Mouse (Mus musculus) urinary bladder, adult 18-20 months (tissue): Measurements from ENCODE around the gene Socs7.

Experiments used
- DNase-seq, 2 experiments: peaks; one replicate each; pipeline ENCODE4 v3.0.0; 2022; ENCODE audit warnings: low spot score in 2 of 2, mixed read lengths in 2 of 2

Socs7 gene

DNA sequence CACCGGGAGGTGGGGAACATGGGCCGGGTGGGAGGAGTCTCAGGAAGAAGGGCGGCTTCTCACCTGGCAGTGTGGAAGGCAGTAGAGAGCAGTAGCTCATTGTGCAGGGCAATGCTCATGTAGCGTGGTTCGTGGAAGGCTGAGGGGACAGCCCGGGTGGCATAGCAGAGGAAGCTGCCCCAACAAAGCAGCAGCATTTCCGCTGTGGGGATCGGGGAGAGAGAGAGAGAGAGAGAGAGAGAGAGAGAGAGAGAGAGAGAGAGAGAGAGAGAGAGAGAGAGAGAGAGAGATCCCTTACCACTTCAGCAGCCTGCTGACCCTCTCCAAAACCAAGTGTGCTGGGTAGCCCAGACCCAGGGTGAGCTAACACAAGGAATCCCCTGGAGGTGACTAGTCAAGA lies 19.2 kb upstream of the Socs7 start:
- DNase-seq: no peak

DNA sequence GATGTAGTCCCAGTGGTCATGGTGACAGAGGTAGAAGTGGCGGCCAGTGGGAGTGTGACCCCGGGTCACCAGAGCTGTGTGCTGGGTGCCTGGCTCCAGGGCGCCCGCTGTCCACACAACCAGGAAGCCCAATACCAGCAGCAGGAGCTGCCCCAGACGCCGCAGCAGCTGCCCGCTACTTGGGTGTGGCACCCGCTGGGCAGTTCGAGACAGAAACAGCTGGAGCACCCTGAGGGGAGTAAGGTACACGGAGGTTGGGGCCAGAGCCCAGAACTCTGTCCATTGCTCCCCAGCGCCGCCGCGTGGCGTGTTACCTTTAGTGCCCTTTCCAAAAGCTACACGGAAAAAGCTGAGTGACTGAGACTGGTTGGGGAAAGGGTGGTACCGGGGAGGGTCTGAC lies 18.7 kb upstream of the Socs7 start:
- peak in 1 of 2 experiments; percentile 29 for DNase-seq

DNA sequence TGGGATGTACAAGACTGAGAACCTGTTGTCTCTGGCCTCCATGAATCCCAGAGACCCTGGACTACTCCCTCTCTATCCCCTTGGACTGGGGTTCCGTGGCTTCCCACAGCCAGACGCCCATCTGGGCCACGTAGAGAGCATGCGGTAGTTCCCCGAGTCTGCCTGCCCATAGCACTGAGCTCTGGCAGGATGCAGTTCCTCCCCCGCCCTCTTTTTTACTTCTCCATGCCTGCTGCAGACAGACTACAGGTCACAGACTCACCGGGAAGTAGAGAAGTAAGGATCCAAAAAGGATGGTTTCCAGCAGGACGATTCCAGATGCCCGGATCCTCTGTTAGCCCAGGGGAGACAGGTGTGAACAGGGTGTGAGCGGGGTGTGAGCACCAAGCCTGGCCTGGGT lies 16.9 kb upstream of the Socs7 start:
- no peak for DNase-seq

DNA sequence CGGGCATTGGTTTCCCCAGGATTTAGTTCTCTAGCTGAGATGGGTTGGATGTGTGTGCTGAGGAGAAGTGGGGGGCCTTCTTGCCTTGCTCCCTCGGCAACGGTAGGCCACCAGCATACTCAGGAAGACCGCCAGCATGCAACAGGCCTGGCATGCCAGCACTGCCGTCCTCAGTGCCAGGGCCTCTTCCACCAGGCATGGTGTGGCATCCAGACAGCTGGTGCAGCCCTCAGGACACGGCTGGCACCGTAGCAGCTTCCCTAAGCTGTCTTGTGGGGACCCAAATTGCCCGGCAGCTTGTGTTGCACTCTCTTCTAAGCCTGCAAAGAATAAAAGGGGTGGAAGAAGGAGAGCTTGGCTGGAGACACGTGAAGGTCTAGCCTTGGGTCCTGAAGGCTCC lies 16.0 kb upstream of the Socs7 start:
- DNase-seq: no peak

DNA sequence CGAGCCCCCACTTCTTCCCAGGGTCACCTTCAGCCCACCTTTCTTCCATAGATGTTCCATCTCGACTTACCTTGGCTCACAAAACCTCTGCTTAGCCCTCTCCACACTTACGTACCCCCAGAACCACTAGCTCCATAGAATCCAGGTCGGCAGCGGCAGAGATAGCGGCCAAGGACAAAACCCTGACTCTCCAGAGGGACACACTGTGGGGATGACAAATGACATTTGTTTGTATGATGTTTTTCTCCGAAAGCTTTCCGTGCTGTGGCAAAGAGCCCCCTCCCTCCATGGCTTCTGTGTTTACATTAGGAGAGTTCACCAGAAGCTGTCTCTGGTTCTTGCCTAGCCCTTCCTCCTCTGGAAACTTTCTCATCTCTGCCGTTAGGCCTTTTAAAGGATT lies 15.1 kb upstream of the Socs7 start:
- DNase-seq: no peak

DNA sequence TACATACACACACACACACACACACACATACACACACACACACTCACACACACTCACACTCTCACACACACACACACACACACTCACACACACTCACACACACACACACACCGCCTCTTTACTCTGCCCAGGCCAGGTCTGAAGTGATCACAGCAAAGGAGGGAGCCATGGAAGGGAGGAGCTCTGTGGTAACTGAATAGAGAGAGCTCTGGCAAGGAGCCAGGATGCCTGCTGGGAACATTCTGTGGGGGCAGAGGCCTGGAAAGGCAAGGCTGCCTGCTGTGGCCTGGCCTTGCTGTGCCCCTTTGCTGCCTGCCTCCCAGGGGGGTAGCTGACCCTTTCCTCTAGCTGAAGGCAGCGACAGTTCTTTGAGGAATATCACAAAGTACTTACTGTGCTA lies 12.3 kb upstream of the Socs7 start:
- DNase-seq: peak in 1 of 2 experiments; percentile 22

DNA sequence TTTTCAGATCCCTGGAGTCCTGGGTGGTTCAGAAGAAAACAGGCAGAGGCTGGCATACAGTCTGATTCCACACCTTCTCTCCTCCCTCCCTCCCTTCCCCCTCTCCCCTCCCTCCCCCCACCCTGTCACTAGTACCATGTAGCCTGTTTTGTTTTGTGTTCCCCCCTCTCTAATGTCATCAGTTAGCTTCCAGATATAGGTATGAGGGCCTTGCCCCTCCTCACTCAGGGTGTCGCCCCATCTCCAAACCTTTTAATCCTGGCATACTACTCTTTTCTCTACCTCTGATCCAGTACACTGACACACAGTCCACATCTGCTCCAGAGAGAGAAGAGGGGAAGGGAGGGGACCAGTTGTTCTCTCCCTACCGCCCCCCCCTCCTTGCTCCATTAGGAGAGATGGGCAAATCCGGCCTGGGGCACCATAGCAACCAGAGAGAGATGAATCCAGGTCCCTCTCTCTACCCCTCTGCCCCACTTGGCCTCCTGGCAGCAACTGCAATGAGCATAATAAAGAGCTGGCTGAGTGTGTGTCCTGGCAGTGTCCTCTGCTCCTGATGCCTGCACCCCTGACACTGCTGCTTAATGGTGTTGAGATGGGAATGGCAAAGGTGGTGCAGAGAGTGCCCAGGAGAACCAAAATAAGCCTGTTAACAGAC lies 10.2 kb upstream of the Socs7 start, which contains the start of gene Gpr179:
Gpr179 (minus strand) TSS at position 51 of the 658 bp plus-strand sequence.
- no peak for DNase-seq

DNA sequence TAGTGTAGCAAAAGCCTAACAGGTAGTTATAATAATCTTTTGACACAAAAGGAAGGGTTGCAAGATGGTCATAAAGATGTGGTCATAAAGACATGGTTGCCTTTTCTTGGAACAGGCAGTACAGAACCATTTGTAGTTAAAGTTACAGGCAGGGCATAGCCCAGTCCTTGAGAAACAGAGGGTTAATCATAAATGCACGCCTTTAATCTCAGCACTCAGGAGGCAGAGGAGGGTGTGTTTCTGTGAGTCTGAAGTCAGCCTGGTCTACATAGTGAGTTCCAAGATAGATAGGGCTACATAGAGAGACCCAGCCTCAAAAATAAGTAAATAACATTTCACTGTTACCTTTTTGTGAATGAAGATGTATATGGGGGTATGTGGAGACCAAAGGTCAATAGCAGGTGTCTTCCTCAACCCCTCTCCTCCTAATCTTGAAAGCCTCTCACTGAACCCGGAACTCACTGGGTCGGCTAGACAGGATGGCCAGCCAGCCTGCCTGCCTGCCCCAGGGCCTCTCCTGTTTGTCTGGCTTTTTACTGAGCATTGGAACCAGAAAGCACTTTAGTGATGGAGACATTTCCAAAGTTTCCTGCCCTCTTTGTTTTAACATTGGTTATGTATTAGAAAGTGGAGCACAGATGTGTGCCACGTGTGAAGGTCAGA lies 9.3 kb upstream of the Socs7 start:
- no peak for DNase-seq

DNA sequence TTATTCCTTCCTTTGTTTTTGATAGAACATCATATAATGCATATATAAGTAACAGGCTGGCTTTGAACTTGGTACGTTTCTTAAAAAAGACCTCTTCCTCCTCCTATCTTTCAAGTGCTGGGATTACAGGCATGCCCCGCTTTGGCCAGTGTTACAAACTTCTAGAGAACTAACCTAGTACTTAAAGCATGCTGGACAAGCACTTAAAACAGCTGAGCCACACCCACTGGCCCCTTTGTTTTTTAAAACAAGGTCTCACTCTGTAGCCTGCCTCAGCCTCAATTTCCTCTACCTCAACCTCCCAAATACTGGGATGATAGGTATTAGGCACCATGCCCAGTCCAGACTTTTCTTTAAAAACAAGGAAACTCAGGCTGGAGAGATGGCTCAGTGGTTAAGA lies 7.7 kb upstream of the Socs7 start:
- DNase-seq: no peak

DNA sequence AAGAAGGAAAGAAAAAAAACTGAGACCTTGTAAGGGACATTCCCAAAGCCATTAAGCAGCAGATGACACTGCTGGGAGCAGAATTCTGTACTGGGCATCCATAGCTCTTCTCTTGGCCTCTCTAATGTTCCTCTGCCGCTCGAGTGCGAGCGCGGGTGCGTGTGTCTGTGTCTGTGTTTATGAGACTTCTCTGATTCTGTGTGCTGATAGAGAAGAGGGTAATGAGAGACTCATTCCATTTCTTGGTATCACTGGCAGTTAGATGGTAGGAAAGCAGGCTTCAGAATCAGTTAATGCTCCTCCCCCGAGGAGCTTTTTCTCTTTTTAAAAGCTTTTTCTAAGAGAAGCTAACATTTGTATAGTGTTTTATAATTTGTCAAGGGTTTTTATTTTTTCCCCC lies 7.1 kb upstream of the Socs7 start:
- DNase-seq: no peak

DNA sequence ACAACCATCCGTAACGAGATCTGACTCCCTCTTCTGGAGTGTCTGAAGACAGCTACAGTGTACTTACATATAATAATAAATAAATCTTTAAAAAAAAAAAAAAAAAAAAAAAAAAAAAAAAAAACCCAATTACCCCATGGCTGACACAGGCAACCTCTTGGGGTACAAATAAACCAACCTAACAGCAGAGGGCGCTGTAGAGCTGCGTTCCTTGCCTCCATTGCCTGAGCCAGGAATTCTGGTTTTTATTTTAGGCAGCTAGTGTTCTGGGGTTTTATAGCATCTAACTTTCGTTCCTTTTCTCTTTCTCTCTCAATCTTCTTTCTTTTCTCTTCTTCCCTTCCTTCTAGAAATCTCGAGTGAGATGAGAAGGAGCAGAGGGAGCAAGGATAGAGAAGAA lies 4.7 kb upstream of the Socs7 start:
- peak in 1 of 2 experiments; percentile 67 for DNase-seq

DNA sequence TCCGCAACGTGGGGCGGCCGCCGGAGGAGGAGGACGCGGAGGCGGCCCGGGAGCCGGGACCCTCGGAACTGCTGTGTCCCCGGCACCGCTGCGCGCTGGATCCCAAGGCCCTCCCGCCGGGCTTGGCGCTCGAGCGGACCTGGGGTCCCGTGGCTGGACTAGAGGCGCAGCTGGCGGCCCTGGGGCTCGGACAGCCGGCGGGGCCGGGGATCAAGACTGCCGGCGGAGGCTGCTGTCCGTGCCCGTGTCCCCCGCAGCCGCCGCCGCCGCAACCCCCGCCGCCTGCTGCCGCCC lies 245 bp downstream of the Socs7 start:
- DNase-seq: peak; percentile 8 to 50

DNA sequence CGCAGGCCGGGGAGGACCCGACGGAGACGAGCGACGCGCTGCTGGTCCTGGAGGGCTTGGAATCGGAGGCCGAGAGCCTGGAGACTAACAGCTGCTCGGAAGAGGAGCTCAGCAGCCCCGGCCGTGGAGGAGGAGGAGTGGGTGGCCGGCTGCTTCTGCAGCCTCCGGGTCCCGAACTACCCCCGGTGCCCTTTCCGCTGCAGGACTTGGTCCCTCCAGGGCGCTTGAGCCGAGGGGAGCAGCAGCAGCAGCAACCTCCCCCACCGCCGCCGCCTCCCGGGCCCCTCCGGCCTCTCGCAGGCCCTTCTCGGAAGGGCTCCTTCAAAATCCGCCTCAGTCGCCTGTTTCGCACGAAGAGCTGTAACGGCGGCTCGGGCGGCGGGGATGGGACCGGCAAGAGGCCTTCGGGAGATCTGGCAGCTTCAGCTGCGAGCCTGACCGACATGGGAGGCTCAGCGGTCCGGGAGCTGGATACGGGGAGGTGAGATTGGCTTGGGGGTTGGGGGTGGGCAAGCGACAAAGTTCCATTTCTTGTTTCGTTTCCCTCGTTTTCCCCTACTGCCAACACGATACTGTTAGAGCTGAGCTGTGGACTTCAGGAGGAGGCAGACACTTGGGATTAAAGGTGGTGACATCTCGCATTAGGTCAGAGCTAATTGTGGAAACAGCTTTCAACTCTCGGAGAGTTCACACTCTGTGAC lies 742 bp downstream of the Socs7 start:
- DNase-seq: peak; percentile 8 to 38

DNA sequence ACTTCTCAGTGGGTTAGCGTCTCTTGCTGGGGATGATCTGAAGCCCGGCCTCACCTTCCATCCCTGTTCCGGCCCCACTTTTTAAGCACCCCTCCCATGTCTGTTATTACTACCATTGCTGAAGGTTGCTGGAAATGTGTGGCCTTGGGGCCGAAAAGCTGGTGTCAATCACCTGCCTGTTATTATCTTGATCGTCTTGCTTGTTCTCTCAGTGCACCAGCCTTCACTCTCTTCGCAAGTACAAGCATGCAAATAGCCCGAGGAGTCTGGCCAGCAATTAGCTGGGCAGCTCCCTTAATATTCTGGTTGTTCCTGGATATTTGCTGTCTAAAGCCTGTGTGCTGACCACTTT lies 1.3 kb downstream of the Socs7 start:
- DNase-seq: peak in 1 of 2 experiments; percentile 28

DNA sequence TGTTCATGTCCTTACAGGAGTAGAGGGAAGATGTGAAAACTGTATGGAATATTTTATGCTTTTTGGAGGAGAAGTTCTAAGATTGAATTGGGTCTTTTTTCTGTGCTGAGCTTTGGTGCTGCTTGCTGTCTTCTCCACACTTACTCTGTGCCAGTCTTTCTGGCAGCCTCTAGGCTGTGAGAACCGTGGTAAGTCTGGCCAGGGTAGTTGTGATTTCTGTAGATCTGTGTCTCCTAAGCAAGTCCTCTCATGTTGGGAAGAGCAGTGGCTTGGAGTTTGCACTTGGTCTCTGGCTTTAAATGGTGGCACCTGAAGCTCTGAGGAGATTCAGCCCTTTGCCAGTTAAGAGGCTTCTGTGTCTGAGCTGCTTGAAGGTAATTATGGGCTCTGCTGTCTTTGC lies 3.2 kb downstream of the Socs7 start:
- no peak for DNase-seq

DNA sequence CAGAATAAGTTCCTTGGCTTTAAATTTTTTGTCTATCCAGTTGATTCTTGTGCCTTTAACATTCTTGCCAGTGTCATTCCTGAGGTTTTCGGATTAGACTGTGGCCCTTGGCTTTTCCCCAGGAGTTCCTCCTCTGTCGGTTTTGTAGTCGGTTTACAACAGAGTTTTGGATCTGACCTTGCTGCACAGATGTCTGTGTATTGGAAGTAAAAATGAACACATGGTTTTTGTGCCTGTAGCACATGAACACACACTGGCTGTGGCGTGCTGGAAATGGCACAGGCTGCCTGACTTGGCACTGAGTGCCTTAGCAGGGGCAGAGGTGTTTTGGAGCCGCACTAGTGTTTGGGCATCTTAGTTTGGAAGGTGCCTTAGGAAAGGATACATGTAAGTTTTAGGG lies 6.2 kb downstream of the Socs7 start:
- no peak for DNase-seq

DNA sequence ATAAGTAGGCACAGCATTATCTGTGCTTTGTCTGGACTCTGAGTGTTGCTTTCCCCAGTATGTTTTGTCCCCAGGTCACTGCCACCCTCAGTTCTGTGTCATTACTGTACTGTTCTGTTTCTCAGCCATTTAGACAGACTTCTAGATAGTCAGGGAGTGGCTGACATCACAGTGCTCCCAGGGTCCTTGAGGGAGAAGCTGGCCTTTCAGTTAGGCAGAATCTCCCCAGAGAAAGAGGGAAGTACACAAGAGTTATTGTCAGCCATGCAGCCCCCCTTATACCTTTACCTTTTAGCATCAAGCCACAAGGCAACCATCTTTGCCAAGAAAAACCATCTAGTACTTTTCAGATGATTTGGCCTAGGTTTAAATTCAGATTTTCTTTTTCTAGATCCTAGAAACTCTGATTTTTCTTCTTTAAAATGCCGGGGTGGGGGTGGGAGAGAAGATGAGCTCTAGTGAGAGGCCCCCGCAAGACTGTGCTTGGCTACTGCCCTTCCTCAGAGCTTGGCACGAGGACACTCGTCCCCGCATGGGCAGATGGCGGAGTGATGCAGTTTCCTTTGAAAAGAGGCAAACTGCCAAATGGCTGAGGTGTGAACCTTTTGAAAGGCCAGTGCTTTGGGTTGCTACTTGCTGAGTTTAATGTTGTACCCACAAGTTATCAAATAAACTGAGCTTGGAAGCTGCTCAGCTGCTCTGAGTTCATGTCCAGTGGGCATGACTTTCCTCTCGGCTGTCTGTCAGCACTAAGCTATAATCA lies 8.2 kb downstream of the Socs7 start:
- DNase-seq: no peak

DNA sequence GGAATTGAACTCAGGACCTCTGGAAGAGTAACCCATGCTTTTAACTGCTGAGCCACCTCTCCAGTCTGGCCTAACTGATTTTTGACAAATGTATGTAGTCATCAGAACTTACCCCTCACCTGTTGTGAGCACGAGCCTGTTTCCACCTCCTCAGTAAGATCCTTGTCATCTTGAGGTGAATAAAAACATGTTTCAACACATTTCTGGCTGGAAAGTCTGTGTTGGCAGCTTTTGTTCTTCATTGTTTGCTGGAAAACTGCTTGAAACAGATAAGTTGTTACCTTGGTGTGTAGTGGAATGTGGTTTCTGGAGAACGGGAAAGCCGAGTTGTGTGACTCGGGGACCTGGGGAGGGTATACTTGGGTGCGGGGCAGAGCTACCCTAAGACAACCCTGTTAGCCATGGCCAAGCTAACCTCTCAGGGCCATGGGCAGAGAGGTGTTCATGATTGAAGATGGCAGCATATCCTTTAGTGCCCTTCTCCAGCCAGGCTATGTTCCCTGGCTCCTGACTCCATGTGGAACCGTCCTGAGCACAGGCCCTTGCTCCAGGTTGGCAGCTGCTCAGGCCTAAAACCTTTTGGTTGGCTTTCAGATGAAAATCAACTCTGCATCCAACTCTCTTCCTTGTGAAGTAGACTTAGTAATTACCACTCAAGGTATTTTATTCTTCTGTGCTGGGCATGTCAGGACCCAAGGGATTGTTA lies 10.0 kb downstream of the Socs7 start:
- DNase-seq: no peak

DNA sequence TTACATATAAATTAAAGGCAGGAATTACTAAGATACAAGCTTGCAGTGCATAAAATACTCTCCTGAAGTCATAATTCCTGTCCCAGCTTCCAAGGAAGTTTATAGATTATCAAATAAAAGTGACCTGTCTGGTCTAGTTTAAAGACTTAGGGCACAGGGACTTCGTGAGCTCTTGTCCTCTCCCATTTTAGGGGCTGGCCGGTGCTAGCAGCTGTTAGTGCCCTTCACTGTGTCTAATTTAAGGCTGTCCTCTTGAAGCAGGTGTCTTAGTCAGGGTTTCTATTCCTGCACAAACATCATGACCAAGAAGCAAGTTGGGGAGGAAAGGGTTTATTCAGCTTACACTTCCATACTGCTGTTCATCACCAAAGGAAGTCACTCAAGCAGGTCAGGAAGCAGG lies 11.1 kb downstream of the Socs7 start:
- DNase-seq: no peak

DNA sequence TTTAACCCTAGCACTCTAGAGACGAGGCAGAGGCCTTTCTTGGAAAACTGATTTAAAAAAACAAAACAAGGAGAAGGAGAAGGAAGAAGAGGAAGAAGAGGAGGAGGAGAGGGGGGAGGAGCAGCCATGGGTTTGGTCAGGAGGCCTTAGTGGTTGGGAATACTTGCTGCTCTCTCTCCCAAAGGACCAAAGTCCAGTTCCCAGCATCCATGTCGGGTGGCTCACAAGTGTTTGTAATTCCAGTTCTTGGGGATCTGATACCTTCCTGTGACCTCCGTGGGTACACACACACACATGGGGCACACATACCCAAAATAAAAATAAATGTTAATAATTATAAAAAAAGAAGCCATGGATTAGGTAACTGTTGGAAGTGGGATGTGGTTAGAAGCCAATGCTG lies 17.7 kb downstream of the Socs7 start:
- DNase-seq: no peak

DNA sequence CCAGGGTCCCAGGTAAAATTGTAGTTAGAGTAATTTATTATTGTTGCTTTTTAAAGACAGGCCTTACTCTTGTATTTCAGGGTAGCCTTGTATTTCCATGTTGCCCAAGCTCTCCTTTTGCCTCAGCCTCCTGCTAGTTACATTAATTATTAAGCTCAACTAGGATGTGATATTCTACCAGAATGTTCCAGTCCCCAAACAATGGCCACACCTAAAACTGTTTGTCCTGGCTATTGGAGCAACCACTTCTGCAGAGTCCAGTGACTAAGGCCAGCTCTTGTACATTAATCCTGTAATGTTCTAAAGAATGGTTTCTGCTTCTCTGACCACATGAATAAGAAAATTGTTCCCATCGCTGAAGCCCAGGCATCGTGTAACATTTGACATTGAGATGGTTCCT lies 20.7 kb downstream of the Socs7 start:
- DNase-seq: no peak

DNA sequence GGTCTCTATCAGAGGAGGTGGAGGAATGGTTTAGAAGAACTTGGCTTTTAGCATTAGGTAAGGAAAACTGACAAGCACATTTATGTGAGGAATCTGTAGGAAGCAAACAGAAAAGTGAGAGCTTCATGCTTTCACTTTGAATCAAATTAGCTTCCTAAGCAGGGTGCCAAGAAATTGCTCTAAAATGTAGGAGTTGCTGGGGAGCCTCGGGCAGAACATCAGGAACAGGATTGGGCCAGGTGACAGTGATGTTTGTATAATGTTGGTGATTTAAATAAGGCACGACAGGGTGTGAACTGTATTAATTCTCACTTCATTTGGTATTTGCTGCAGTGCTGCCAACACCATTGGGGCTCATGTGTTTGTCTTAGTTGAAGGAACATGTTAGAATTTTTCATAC lies 21.4 kb downstream of the Socs7 start:
- no peak for DNase-seq
